Mouse (Mus musculus) cerebellum, adult 9-11 months (tissue): ENCODE data around the gene Tmem205.
A peak's percentile ranks its signal among the peaks of the same experiment; 100 is the strongest.

ENCODE experiments used
- DNase-seq: peaks from one replicate; pipeline ENCODE4 v3.0.0; 2022

Tmem205 gene

DNA sequence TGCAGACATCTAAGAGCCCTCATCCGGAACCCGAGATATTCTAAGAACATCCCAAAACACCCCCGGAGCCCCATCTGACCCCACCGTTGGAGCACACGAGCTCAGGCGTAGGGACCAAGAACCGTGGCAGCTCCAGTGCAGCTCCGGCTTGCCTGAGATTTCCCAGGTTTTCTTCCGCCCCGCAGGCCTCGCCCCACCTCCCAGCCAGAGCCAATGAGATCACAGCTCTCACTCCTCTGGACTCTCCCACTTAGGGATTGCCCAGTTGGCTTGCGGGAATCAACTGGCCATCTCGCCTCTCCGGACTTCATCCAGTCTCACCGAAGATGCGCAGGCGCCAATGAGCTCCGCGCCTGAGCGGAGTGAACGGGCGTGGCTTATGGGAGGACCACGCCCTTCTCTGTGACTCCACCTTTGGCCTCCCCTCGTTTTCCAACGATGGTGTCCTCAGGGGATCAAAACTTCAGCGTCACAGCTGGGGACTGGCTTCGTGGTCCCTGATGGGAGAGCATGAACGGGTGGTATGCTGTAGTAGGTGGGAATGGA, at the start of gene Tmem205, which contains the start of gene Ccdc159:
Gene Tmem205, minus strand, starts transcription at position 349 of the 546 bp plus-strand sequence.
Gene Ccdc159, plus strand, starts transcription at position 264 of the 546 bp plus-strand sequence.
- peak; percentile 98 for DNase-seq

DNA sequence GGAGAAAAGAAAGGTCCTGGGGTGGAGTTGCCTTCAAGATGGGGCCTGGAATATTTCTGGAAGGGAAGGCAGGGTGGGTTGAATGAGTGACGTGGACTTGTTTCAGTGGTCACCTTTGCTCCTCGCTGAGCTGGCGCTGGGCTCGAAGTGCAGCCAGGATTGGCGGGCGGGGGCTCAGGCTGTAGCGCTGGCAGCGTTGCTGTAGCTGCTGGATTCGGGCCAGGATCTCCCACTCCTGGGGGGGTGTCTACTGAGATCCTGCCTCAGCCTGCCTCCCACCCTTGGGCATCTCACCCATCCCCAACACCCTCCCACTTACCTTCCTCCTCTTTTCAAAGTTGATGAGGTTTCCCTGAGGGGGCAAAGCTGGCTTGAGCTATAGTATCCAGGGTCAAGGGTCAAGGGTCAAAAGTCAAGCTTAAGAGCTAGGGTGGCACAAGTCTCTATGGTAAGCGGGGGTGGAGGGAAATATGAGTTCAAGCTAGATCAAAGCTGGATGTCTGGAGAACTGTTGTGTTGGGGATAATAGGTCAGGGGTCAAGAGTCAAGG, 49.3 kb upstream of the Tmem205 start:
- DNase-seq, result no peak

DNA sequence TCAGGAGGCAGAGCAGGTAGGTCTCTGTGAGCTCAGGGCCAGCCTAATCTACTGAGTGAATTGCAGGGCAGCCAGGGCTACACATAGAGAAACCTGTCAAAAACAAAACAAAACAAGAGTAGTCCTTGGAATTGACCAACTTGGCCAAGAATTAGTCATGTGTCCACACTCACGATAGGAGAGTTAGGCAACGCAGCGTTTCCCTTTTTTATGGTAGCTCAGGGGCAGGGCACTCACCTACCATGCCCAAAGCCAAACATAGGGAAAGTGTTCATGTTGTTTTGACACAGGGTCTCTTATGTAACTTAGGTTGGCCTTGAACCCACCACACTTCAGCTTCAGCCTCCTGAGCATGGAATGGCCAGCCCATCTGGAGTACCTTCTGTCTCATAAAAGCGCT, 41.9 kb upstream of the Tmem205 start:
- DNase-seq, result no peak

- DNase-seq, result no peak
Measured at GRCm38 (mm10) chr9:21968883-21969282, 41.5 kb upstream of the Tmem205 start.

DNA sequence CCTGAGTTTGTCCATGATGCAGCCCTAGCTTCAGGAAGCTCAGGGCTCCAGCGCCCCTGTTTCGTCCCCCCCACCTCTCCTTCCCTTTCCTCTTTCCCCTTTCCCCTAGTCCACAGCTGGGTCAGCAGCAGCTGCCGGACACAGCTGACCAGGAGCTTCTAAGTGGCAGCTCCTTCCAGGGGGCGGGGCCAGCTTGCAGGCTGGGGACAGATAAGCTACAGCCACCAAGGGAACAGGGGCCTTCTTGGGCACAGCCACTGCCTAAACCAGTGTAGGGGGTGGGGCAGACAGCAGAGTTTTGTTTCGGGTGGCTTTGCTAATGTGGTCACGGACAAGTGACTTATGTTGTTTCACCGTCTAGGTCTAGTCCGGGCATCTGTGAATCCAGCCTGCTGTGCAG, 36.1 kb upstream of the Tmem205 start, which contains the start of gene Epor:
Gene Epor, minus strand, starts transcription at position 90 of the 400 bp plus-strand sequence.
- DNase-seq, result peak; percentile 55

- DNase-seq, result peak; percentile 79
Measured at GRCm38 (mm10) chr9:21962416-21963059, 35.2 kb upstream of the Tmem205 start.

- DNase-seq, result no peak
Measured at GRCm38 (mm10) chr9:21962010-21962409, 34.7 kb upstream of the Tmem205 start.

- peak; percentile 50 for DNase-seq
Measured at GRCm38 (mm10) chr9:21961366-21961980, 34.1 kb upstream of the Tmem205 start.

DNA sequence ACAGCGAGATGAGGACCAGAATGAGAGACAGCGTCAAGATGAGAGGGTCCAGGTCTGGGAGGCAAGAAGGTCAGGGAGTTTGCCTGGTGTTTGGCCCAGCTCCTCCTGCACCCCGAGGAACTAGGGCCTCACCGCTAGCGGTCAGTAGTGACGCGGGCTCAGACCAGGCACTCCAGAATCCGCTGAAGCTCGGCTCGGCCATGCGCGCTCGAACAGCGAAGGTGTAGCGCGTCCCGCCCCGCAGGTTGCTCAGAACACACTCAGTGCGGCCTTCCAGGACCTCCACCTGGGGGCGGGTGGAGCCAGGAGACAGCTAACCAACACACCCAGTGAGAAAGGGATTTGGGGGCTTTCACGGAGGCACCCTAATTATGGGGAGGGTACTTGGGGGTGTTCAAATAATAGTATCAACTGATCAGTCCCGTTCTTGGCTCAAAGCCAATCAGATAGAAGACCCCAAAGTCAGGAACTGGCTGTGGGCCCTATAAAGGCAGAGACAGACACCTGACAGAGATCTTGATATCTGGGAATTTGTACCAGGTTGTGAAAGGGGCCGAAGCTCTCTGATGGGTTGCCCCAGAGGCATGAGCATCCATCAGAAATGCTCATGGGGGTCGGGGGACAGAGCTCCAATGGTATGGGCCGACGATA, 33.3 kb upstream of the Tmem205 start:
- peak; percentile 60 for DNase-seq

DNA sequence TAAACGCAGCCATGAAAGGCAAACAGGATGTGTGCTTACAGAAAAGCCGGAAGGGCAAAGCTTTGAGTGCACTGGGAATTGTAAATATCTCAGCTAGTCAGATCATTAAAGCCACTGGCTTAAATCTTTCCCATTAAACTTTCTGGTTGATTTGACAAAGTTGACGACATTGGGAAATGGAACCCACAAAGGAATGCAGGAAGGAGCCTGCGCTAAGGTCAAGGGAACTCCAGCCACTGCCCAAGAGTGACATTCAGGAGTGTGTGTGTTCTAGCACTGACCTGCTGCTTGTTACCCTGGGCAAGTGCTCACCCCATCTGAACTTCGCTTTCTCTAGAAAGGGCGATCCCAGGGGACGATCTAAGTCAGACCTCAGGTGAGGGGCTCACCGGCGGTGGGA, 32.8 kb upstream of the Tmem205 start:
- no peak for DNase-seq

- DNase-seq, result peak; percentile 54
Measured at GRCm38 (mm10) chr9:21959244-21959643, 31.9 kb upstream of the Tmem205 start.

DNA sequence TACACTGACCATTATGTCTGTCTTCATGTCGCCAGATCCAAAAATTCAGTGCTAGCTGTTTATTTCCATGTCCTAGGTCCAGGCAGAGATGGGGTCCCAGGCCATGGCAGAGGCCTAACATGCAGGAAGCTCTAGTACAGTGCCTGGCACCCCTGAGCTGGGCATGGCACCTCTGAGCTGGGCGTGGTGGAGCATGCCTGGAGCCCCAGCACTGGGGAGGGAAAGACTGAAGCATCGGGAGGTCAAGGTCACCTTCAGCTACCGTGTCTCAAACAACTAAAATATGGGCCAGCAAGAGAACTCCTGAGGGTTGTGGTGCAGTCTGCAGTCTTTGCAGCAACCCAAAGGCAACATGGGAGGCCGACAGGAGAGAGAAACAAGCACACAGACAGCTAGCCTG, 31.0 kb upstream of the Tmem205 start:
- no peak for DNase-seq

DNA sequence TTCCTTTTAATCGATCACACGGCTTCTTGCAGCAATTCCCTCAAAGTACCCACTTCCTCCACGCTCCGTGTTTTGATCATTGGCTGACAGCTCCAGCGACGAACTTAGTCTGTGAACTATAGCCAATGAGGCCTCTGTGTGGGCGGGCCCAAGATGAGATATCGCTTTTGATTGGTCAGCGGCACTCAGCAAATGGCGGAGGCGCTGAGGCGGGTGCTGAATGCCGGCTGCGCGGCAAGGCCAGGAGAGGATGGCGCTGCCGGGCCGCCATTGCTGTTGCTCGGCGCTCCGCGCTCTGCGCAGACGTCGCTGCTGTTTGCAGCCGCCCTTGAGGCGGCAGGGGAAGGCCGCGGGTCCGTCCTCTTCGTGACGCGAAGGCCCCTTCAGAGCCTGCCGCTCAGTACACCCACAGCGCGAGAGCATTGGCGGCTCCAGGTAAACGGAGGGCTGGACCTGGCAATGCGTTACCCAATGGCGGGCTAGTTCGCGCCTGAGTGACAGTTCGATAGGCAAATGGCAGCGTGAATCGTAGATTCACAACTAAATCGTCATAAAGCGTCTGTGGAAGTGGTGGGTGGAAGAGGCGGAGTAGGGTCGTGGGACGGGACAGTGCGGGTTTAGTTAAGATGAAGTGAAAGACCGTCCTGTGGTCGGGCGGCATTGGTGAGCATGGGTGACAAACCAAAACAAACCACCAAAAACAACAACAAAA, 28.4 kb upstream of the Tmem205 start, which contains the start of gene Swsap1:
Gene Swsap1, plus strand, starts transcription at position 186 of the 712 bp plus-strand sequence.
- DNase-seq, result peak; percentile 99

GRCm38 (mm10) chr9:21955225-21955569, 27.8 kb upstream of the Tmem205 start:
- DNase-seq, result no peak

- DNase-seq, result peak; percentile 59
Measured at GRCm38 (mm10) chr9:21954635-21955034, 27.3 kb upstream of the Tmem205 start.

GRCm38 (mm10) chr9:21953600-21953999, 26.2 kb upstream of the Tmem205 start:
- DNase-seq, result no peak

- no peak for DNase-seq
Measured at GRCm38 (mm10) chr9:21951977-21952376, 24.6 kb upstream of the Tmem205 start.

DNA sequence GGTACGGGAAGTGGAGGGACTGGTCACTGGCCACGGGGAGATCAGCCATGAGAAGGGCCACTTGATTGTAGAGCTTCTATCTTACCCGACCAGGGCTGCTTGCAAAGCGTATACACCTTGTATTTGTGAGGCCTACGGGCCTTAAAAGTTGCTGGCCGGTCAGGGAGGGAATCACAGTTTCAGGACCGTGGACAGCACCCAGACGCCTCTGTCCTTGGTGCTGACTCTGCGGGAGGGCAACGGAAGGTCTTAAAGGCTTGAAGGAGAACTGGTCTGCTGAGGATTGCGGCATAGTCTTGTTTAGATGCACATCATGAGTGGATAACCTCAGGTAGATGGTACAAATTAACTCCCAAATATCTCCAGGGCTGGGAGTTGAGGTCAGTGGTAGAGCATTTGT, 23.0 kb upstream of the Tmem205 start:
- DNase-seq, result no peak

DNA sequence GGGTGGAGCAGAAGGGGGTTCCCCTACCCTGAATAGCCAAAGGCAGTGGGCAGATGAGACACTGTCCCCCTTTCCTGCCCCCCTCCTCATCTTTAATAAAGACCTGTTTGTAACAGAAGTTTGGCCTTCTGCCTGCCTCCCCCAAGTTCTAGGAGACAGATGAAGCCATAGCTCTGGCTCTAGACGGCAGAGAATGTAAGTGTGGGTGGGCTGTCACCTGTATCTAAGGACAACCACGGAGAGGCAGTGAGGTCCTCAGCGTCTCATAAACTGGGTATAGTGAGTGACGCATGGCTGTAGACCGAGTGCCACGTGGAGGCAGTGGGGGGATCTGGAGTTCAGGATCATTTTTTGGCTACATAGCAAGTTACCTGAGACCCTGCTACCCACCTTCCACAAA, 21.4 kb upstream of the Tmem205 start:
- peak; percentile 17 for DNase-seq

DNA sequence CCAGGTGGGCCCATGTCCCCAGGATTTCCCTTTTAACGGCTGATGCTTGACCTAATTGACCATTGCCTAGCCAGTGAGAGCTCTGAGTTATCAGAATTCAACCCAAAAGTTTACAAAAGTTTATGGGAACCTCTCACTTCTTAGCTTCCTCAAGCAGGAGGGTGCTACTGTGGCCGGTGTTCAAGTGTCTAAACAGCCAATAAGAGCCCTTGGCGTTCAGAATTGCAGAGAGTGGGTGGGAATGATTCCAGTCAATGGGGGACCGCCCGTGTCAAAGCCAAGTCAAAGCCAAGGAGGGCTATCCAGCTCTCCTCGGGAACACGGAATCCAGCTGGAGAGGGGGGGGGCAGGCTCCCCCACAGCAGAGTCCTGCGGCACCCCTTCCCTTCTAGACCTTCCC, 20.8 kb upstream of the Tmem205 start:
- no peak for DNase-seq

- DNase-seq, result peak; percentile 39
Measured at GRCm38 (mm10) chr9:21947540-21948130, 20.3 kb upstream of the Tmem205 start.

DNA sequence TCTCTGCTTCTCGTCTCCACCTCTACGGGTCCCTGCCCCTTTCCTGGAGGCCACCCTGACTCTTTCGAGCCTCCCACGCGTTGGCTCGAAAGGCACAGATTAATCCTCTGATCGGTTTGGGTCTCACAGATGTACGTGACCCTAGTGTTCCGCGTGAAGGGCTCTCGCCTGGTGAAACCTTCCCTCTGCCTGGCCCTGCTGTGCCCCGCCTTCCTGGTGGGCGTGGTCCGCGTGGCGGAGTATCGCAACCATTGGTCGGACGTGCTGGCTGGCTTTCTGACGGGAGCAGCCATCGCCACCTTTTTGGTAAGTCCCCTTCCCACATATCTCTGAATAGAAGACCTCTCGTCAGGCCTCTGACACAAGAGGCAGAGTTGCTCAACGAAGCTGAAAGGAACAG, 16.9 kb upstream of the Tmem205 start:
- DNase-seq, result peak; percentile 41
